Mouse (Mus musculus): ENCODE results near the gene Heatr4.
"Not testable (repeated sequence)": the region's sequence is repeated elsewhere in the genome, so short reads cannot be mapped to it uniquely, and the experiment has no call there.

Gene Heatr4

GRCm38 (mm10) chr12:83984752-83985151 is at the start of gene Heatr4:
Gene Heatr4, minus strand, starts transcription at chr12:83984852.
- in situ Hi-C loops (cut with MboI, MseI): no loop called here

- in situ Hi-C loops (cut with MboI, MseI): no loop called here
Measured at GRCm38 (mm10) chr12:84034108-84034507, 49.5 kb upstream of the Heatr4 start.

DNA sequence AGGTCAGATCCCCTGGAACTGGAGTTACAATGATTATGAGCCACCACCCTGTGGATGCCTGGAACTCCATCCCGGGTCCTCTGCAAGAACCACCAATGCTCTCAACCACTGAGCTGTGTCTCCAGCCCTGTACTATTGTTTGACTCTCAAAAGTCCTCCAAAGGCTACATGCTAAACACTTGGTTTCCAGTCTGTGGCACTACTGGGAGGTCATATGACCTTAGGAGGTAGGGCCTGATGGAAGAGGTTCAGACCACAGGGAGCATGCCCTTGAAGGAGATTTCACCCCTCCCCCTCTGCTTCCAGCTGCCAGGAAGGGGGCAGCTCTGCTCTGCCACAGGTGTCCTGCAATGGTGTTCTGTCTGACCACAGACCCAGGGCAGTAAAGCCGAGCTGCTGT is 48.6 kb upstream of the Heatr4 start:
- in situ Hi-C loops (cut with MboI, MseI): not testable (repeated sequence)

- in situ Hi-C loops (cut with MboI, MseI): no loop called here
Measured at GRCm38 (mm10) chr12:84032854-84033253, 48.2 kb upstream of the Heatr4 start.

DNA sequence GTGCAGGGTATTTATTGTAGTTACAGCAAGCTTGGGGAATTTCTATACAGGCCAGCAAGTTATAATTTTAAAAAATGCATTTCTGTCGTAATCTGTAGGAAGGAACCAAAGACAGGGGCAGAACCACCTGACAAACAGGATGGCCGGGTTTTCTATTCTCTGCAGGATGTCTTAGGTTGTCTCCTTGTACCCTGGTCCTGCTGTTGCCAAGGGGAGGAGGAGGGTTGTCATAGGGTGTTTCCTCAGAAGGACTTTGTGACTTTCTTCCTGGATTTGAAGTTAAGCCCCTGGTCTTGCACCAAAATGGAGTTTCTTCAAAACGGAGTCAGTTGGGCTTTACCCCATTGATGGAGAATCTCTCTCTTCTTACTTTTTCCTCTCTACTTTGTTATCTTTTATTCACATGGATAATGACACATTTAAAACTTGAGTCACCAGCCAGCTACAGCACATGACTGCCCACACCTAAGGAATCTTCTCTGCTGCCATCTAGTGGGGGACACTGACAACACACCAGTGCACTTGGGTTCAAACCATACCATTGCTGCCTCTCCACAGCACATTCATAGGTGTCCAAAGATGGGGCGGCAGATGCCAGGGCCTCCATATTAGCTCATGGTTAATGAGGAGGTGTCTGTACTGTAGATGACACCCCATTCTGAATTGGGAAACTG is 46.1 kb upstream of the Heatr4 start:
- in situ Hi-C loops (cut with MboI, MseI): no loop called here

- in situ Hi-C loops (cut with MboI, MseI): not testable (repeated sequence)
Measured at GRCm38 (mm10) chr12:84029043-84029442, 44.4 kb upstream of the Heatr4 start.

GRCm38 (mm10) chr12:84028328-84028727 is 43.7 kb upstream of the Heatr4 start:
- in situ Hi-C loops (cut with MboI, MseI): not testable (repeated sequence)

- in situ Hi-C loops (cut with MboI, MseI): no loop called here
Measured at GRCm38 (mm10) chr12:84025888-84026287, 41.2 kb upstream of the Heatr4 start.

GRCm38 (mm10) chr12:84023052-84023745 is 38.5 kb upstream of the Heatr4 start:
- in situ Hi-C loops (cut with MboI, MseI): loop anchor here in 1 of 2 experiments (25.0 kb wide), 1 partner anchor 1686 kb away; no protein-coding TSS in a partner anchor

DNA sequence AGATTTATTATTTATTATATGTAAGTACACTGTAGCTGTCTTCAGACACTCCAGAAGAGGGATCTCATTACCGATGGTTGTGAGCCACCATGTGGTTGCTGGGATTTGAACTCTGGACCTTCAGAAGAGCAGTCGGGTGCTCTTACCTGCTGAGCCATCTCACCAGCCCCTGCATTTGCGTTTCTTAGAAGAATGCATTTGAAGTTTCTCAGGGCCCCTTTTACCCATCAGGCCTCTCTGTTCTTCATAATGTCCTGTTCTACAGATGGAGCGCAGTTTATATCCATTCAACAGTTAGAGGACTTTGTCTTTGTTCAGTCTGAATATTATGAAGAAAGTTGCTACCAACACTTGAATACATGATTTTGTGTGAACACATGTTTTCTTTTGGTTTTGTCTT is 37.6 kb upstream of the Heatr4 start:
- in situ Hi-C loops (cut with MboI, MseI): loop anchor here in 1 of 2 experiments (25.0 kb wide), 1 partner anchor 1685 kb away; no protein-coding TSS in a partner anchor

DNA sequence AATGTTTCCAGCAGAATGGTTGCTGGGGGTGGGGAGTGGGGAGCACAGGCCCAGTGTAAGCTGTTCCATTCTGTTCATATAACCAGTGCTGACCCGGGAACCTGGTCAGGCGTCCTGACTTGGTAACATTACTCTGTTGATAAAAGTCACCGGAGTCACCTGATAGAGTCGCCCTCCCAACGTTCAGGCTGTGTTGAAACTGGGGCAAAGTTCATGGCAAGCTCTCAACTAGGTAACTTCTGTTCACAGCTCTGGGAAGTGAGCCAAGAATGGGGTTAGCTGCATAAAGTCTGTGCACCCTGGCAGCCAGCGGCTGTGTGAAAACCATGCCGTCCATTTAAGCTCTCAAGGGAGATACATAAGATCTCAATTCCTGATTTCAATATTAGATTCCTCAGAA is 35.9 kb upstream of the Heatr4 start:
- in situ Hi-C loops (cut with MboI, MseI): loop anchor here in 1 of 2 experiments (25.0 kb wide), 1 partner anchor 1683 kb away; no protein-coding TSS in a partner anchor

DNA sequence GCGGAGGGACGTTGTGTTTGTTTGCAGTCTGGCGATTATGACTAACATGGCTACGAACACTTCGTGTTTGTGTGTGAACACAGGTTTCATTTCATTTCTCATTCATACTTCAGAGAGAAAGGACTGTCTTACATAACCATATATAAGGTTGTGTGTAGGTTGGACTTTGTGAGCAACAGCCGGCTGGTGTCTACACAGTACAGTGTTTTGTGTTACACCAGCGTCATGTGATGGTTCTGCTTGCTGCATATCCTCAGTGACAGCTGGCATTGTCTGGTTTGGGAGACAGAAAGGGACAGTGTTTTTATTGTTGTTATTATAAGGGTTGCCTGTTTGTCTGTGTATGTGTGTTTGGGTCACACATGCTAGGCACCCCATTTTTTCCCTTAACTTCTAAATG is 29.0 kb upstream of the Heatr4 start:
- in situ Hi-C loops (cut with MboI, MseI): loop anchor here in 1 of 2 experiments (25.0 kb wide), 1 partner anchor 1676 kb away; no protein-coding TSS in a partner anchor

- in situ Hi-C loops (cut with MboI, MseI): loop anchor here in 1 of 2 experiments (25.0 kb wide), 1 partner anchor 1676 kb away; no protein-coding TSS in a partner anchor
Measured at GRCm38 (mm10) chr12:84013130-84013529, 28.5 kb upstream of the Heatr4 start.

DNA sequence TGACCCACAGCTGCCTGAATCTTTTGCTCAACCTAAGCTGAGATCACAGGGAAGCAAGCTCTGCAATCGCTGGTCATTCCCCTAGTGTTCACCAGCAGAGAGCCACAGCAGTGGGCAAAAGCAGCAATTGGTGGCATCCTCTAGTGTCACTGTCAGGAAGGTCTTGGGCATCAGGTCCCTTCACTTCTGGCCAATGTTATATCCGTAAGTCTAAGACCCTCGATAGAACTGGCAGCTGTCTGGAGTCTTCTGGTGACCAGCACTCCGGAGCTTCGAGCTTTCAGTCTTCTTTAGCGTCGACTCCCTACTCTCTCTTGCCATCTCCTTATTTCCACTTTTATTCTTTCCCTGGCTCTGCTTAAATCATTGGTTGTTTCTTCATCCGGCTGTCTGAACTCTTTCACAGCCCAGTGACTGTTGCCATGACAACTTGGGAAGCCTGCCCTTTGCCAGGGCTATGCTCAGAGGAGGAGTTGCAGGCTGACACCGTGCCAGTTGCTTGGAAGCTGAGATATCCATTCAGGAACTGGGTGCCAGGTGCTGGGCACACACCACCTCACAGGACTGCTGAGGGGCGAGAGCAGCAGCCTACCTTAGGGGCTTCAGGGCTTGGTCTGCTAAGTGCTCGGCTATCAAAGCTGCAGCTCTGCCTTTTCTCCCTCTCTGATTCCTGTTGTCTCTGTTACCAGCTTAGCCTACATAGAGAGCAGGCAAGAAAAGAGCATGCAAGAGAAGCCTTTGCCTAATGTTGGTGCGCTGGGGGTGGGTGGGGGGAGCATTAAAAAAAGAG is 26.8 kb upstream of the Heatr4 start:
- in situ Hi-C loops (cut with MboI, MseI): loop anchor here in 1 of 2 experiments (25.0 kb wide), 1 partner anchor 1674 kb away; no protein-coding TSS in a partner anchor

GRCm38 (mm10) chr12:84010201-84010600 is 25.5 kb upstream of the Heatr4 start:
- in situ Hi-C loops (cut with MboI, MseI): loop anchor here in 1 of 2 experiments (25.0 kb wide), 1 partner anchor 1673 kb away; no protein-coding TSS in a partner anchor

GRCm38 (mm10) chr12:84009171-84009965 is 24.7 kb upstream of the Heatr4 start, which contains the start of gene Acot1:
Gene Acot1, plus strand, starts transcription at chr12:84009490.
- in situ Hi-C loops (cut with MboI, MseI): loop anchor here in 1 of 2 experiments (25.0 kb wide), 1 partner anchor 1672 kb away; no protein-coding TSS in a partner anchor

GRCm38 (mm10) chr12:84008729-84009128 is 24.1 kb upstream of the Heatr4 start:
- in situ Hi-C loops (cut with MboI, MseI): loop anchor here in 1 of 2 experiments (25.0 kb wide), 1 partner anchor 1671 kb away; no protein-coding TSS in a partner anchor

DNA sequence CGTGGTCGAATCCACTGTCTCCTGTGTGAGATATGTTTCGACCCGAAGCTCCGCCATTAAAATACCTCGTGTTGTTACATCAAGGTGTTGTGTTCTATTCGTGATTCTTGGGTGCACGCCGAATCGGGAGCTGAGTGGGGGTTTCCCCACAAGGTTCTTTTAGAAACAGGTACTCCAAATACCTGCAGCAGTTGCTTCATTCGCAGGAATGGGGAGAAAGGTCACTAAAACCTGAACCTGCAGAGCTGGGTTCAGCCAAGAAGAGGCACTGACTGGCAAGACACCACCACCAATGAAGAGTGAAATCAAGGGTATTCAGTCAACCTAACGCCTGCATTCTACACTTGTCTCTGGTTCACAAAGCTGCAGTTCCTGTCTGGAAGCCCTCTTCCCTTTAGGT is 23.6 kb upstream of the Heatr4 start:
- in situ Hi-C loops (cut with MboI, MseI): loop anchor here in 1 of 2 experiments (25.0 kb wide), 1 partner anchor 1671 kb away; no protein-coding TSS in a partner anchor

DNA sequence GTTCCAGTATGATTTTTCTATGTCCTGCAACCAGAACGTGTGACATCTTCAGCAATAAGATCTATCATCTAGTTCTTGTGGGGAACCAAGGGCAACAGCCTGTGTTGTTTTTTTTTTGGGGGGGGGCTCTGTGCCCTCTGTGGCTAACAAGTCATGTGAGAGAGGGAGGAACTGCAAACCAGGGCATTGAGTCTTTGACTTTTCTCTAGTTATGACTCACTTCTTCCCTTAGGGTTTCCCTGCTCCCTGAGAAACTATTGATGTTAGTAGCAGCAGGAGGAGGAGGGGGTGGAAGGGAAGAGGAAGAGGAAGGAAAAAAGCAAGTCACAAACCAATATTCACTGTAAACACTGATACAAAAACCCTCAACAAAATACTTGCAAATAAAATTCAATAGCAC is 19.2 kb upstream of the Heatr4 start:
- in situ Hi-C loops (cut with MboI, MseI): loop anchor here in 1 of 2 experiments (25.0 kb wide), 1 partner anchor 1667 kb away; no protein-coding TSS in a partner anchor

DNA sequence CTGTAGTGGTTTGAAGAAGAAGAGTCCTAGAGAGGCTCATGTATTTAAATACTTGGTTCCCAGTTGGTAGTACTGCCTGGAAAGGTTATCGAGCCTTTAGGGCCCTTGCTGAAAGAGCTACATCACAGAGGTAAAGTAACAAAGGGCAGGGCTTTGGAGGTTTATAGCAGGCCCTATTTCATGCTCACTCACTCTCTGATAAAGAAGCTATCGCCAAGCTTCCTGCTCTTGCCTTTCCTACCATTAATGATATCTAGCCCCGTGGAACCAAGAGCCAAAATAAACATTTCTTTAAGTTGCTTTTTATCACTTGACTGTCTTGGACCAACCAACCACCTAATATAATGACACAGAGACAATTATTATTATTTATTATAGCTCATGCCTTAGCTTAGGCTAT is 15.8 kb upstream of the Heatr4 start:
- in situ Hi-C loops (cut with MboI, MseI): loop anchor here in 1 of 2 experiments (25.0 kb wide), 1 partner anchor 1663 kb away; no protein-coding TSS in a partner anchor
